Mouse (Mus musculus): ENCODE data around the gene Wdr82.

DNA sequence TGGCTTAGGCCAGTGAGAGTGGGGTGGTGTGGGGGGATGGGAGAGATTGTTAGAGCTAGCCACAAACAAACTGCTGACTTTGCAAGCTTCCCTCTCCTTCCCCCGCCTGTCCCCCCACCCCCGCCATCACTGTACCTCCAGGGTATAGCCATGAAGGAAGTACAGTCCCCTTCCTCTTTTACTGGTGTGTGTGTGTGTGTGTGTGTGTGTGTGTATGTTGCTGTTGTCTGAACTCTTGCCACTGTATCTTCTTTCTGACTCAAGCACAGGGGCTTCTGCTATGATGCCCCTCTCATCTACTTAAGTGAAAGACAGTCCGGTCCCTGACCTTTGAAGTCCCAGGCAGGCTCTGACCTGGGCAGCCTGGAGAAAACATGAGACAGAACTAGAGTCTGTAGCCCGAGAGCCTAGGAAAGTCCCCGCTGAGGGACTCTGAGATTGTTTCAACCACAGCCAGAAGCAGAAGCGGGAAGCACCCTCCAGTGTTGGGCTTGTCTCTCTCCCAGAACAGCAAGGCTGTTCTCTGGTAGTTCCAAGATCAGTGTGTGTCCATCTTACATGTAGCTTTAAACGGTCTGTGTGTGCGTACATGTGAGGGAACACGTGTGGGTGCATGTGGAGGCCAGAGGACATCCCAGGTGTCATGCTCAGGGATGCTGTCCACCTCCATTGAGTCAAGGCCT is 59.5 kb downstream of the Wdr82 start:
- no peak for TF ChIP-seq CTCF (IDR thresholded peaks at IDR 0.05; ENCODE audit: borderline replicate concordance, insufficient read depth, low read depth, low read length)
- TF ChIP-seq POLR2A (IDR thresholded peaks at IDR 0.05; ENCODE audit: borderline replicate concordance, insufficient read depth, low read length), result no peak
